In the genomic region with DNA sequence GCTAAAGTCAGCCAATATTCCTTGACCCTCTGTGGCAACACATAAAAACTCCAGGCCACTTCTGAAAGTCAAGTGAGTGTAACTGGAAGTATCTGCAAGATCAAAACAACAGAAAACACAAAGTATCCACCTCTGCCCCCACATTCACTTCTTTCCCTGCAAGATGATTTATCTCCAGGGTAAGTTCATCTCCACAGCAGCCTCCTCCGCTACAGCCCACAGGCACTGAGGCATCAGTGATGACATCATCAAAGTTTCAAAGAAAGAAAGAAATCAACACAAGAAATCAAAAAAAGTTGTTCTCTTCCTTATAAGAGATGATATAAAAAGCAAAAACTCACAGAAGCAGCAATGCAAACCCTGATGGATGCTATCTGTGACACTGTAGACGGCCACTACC, we compare ENCODE assay signal across 26 mouse cellular contexts. TPM values are rescaled to one million over a fixed set of nuclear protein-coding genes. Genes with fewer than 3 reads are reported as not detected.
DNase-seq lines count a peak whose midpoint lies in the region; ATAC-seq and TF ChIP-seq lines count a peak whose summit lies in the region.
"Had no signal": no experiment of that assay in that cellular context is flagged by ENCODE, and none has a peak within 500 bp of the region (broad histone marks: within the 10 kb centered on the region; RNA-seq: fewer than 3 reads in every experiment).

No protein-coding gene starts in this region.

- H3K36me3 ChIP-seq in kidney, postnatal 0 days (ENCODE audit: insufficient read depth, low read length) = peaks cover 32% of the 10 kb centered on the region

- H3K4me2 ChIP-seq in kidney, postnatal 0 days (ENCODE audit: low read length) = no peak overlapping the region
- H3K4me2 ChIP-seq: embryonic facial prominence, embryonic 12.5 days; forebrain, embryonic 13.5 days; forebrain, embryonic 15.5 days had no signal

- DNase-seq in frontal cortex, postnatal 36 days (ENCODE audit: low spot score in 2 of 2) = no peak
- peak; percentile 19 for DNase-seq in kidney, postnatal 0 days (ENCODE audit: low spot score)
- DNase-seq in kidney, postnatal 10 days = no peak
- DNase-seq in right cerebral cortex, adult 2 months (ENCODE audit: low spot score in 2 of 2) = peak; percentile 38 to 43
- no peak for DNase-seq in right cerebral cortex, postnatal 14 days
- DNase-seq: adrenal gland, adult 8-10 months; adrenal gland, postnatal 14 days; adrenal gland, postnatal 36 days; B cell, adult 2 months; cerebellum, adult 11 months; cerebellum, adult 18-20 months; cerebellum, adult 8-10 months; cerebellum, adult 9-11 months; cerebellum, postnatal 14 days; cerebellum, postnatal 36 days; embryo, embryonic 11 days; forebrain, postnatal 0 days had no signal

- H3K9ac ChIP-seq in kidney, postnatal 0 days (ENCODE audit: low read depth, low read length) = no peak overlapping the region
- H3K9ac ChIP-seq: embryonic facial prominence, embryonic 12.5 days; forebrain, embryonic 13.5 days; forebrain, embryonic 15.5 days; forebrain, postnatal 0 days had no signal

- ATAC-seq in frontal cortex, adult (ENCODE audit: low TSS enrichment) = peak; percentile 77; the same call in 1 of the 2 replicates
- no peak for ATAC-seq in kidney, postnatal 0 days (replicated peaks; ENCODE audit: low FRiP score, low read depth)
- ATAC-seq: activated CD4-positive, CD25-positive, alpha-beta regulatory T cell, adult 4 months; CD4-positive, CD25-positive, alpha-beta regulatory T cell, adult 4 months; forebrain, embryonic 13.5 days; forebrain, embryonic 15.5 days; forebrain, postnatal 0 days; Patski had no signal

- no peak overlapping the region for H3K4me3 ChIP-seq in kidney, postnatal 0 days (replicated peaks; ENCODE audit: low read depth, low read length)
- H3K4me3 ChIP-seq: embryonic facial prominence, embryonic 12.5 days; forebrain, embryonic 13.5 days; forebrain, embryonic 15.5 days had no signal

- 73% methylated on average over 2 of the region's 2 CpGs for WGBS in kidney, postnatal 0 days

- H3K4me1 ChIP-seq in kidney, postnatal 0 days (replicated peaks; ENCODE audit: insufficient read depth, low read length) = no peaks in the 10 kb centered on the region
- H3K4me1 ChIP-seq: embryonic facial prominence, embryonic 12.5 days; forebrain, embryonic 13.5 days; forebrain, embryonic 15.5 days had no signal

- no peak for TF ChIP-seq CTCF in kidney, postnatal 0 days (IDR thresholded peaks at IDR 0.05; ENCODE audit: low read depth)

- H3K27ac ChIP-seq in kidney, postnatal 0 days = no peak overlapping the region
- H3K27ac ChIP-seq: embryonic facial prominence, embryonic 12.5 days; forebrain, embryonic 13.5 days; forebrain, embryonic 15.5 days had no signal

- no peaks in the 10 kb centered on the region for H3K27me3 ChIP-seq in kidney, postnatal 0 days (ENCODE audit: insufficient read depth, low read length)
- H3K27me3 ChIP-seq: CH12.LX; embryonic facial prominence, embryonic 12.5 days; forebrain, embryonic 13.5 days; forebrain, embryonic 15.5 days; Patski had no signal

- H3K9me3 ChIP-seq in kidney, postnatal 0 days (replicated peaks; ENCODE audit: low read length) = no peaks in the 10 kb centered on the region
- H3K9me3 ChIP-seq: embryonic facial prominence, embryonic 12.5 days; forebrain, embryonic 13.5 days; forebrain, embryonic 15.5 days; G1E had no signal

RNA-seq across cellular contexts. Expression of gene Cdc5l, which starts 24.8 kb away (rescaled TPM):
- 47.4 and 48.7 TPM in 2 replicates for polyA plus RNA-seq in kidney, postnatal 0 days (2015; fragmentation: Nextera tagmentation; extraction: Ambion mirVana)

Comparison
In these comparisons a context has a peak if more than half of its experiments do, and no peak if none do; other contexts are left out.
1. DNase-seq: peak in kidney, postnatal 0 days (single experiment) and right cerebral cortex, adult 2 months (2 of 2); none in frontal cortex, postnatal 36 days (0 of 2), kidney, postnatal 10 days (single experiment) and right cerebral cortex, postnatal 14 days (single experiment).